Mouse (Mus musculus) bone marrow, adult 2 months (tissue): ENCODE results near the gene Map4k2.

Source experiments
- CTCF ChIP-seq: fragments of 200-500 bp; IDR thresholded peaks from 2 replicates; pipeline ENCODE4 v1.5.1; 2011; ENCODE audit warnings: low read length, control low read depth; ENCODE audit not compliant: control insufficient read depth, insufficient read depth
- POLR2A ChIP-seq: fragments of 200-500 bp; IDR thresholded peaks from 2 replicates; pipeline ENCODE4 v1.6.1; 2011; ENCODE audit warnings: low read depth, mild to moderate bottlenecking, control low read depth, low read length, borderline replicate concordance; ENCODE audit not compliant: control insufficient read depth

- TF ChIP-seq POLR2A (no peak), CTCF (no peak)
These were observed 44.9 kb downstream of the Map4k2 start for GRCm38 (mm10) chr19:6385821-6386220.
